Mouse (Mus musculus): ENCODE data around the gene Tmem239.
"Not testable (repeated sequence)": the region's sequence is repeated elsewhere in the genome, so short reads cannot be mapped to it uniquely, and the experiment has no call there.

Tmem239 gene

GRCm38 (mm10) chr2:130406178-130406577 lies at the start of gene Tmem239:
Tmem239 (plus strand) TSS chr2:130406478.
- H3K36me3 ChIP-seq (ENCODE audit: insufficient read depth, low read length): no peaks in the 10 kb centered on the region

GRCm38 (mm10) chr2:130357551-130357950 lies 48.7 kb upstream of the Tmem239 start:
- Histone ChIP-seq H3K4me1 (replicated peaks; ENCODE audit: low read depth, low read length) (peaks cover 9% of the 10 kb centered on the region), H3K4me3 (replicated peaks; ENCODE audit: low read length) (no peak overlapping the region), H3K9me3 (ENCODE audit: low read length) (0 out of 2 replicates have a peak, but pooled peaks cover 3% of the 10 kb centered on the region), H3K36me3 (ENCODE audit: insufficient read depth, low read length) (no peaks in the 10 kb centered on the region), H3K27me3 (ENCODE audit: insufficient read depth, low read length) (peaks cover 39% of the 10 kb centered on the region)
- TF ChIP-seq CTCF (conservative IDR thresholded peaks at IDR 0.05; ENCODE audit: low read length): no peak
- TF ChIP-seq NANOG (IDR thresholded peaks at IDR 0.05; ENCODE audit: borderline replicate concordance, low read length): no peak
- TF ChIP-seq POU5F1 (IDR thresholded peaks at IDR 0.05; ENCODE audit: borderline replicate concordance, low read length): no peak

More at GRCm38 (mm10) chr2:130406178-130406577, at the start of gene Tmem239:
- TF ChIP-seq NANOG (IDR thresholded peaks at IDR 0.05; ENCODE audit: borderline replicate concordance, low read length) (no peak), POU5F1 (IDR thresholded peaks at IDR 0.05; ENCODE audit: borderline replicate concordance, low read length) (no peak), CTCF (conservative IDR thresholded peaks at IDR 0.05; ENCODE audit: low read length) (no peak)
- H3K9me3 ChIP-seq (ENCODE audit: low read length): no peaks in the 10 kb centered on the region
- peaks cover 17% of the 10 kb centered on the region for H3K27me3 ChIP-seq (ENCODE audit: insufficient read depth, low read length)
- H3K4me3 ChIP-seq (replicated peaks; ENCODE audit: low read length): no peak within 1 kb of the TSS
- H3K4me1 ChIP-seq (replicated peaks; ENCODE audit: low read depth, low read length): peaks cover 21% of the 10 kb centered on the region

- TF ChIP-seq NANOG (IDR thresholded peaks at IDR 0.05; ENCODE audit: borderline replicate concordance, low read length) (no peak), CTCF (conservative IDR thresholded peaks at IDR 0.05; ENCODE audit: low read length) (no peak), POU5F1 (IDR thresholded peaks at IDR 0.05; ENCODE audit: borderline replicate concordance, low read length) (no peak)
- H3K4me1 ChIP-seq (replicated peaks; ENCODE audit: low read depth, low read length): peaks cover 9% of the 10 kb centered on the region
Observed at GRCm38 (mm10) chr2:130358852-130359251, 47.4 kb upstream of the Tmem239 start.

DNA sequence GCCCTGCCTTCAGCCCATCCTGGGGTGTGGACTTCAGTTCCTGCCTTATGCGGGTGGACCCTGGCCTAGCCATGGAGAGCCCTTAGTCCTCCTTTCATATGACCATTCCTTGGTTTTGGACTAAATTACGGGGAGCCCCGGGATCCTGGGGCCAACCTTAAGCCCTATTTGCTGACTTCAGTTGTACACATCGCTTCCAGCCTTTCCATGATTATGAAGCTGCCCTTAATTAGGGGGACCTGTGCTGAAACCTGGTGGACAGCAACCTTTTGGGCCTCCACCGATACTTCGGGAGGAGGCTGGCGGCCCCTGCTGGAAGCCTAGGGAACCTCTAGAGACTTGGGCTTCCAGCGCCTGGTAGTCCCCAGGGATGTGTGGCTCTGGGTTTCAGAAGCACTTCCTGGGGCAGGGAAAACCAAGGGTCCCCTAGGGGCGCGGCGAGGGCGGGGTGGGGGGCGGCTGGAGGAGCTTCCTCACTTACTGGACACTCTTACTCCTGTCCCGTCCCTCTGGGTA lies 43.7 kb upstream of the Tmem239 start:
- TF ChIP-seq POU5F1 (IDR thresholded peaks at IDR 0.05; ENCODE audit: borderline replicate concordance, low read length) (no peak), CTCF (conservative IDR thresholded peaks at IDR 0.05; ENCODE audit: low read length) (peak; percentile 85)
- H3K36me3 ChIP-seq (ENCODE audit: insufficient read depth, low read length): no peaks in the 10 kb centered on the region
- peaks cover 19% of the 10 kb centered on the region for H3K4me1 ChIP-seq (replicated peaks; ENCODE audit: low read depth, low read length)
- peak overlapping the region; percentile 75 for H3K4me3 ChIP-seq (replicated peaks; ENCODE audit: low read length)
- H3K27me3 ChIP-seq (ENCODE audit: insufficient read depth, low read length): peaks cover 78% of the 10 kb centered on the region
- 0 out of 2 replicates have a peak, but pooled peaks cover 3% of the 10 kb centered on the region for H3K9me3 ChIP-seq (ENCODE audit: low read length)

More at GRCm38 (mm10) chr2:130358852-130359251, 47.4 kb upstream of the Tmem239 start:
- Histone ChIP-seq H3K36me3 (ENCODE audit: insufficient read depth, low read length) (no peaks in the 10 kb centered on the region), H3K27me3 (ENCODE audit: insufficient read depth, low read length) (peaks cover 52% of the 10 kb centered on the region), H3K4me3 (replicated peaks; ENCODE audit: low read length) (no peak overlapping the region), H3K9me3 (ENCODE audit: low read length) (0 out of 2 replicates have a peak, but pooled peaks cover 3% of the 10 kb centered on the region)

DNA sequence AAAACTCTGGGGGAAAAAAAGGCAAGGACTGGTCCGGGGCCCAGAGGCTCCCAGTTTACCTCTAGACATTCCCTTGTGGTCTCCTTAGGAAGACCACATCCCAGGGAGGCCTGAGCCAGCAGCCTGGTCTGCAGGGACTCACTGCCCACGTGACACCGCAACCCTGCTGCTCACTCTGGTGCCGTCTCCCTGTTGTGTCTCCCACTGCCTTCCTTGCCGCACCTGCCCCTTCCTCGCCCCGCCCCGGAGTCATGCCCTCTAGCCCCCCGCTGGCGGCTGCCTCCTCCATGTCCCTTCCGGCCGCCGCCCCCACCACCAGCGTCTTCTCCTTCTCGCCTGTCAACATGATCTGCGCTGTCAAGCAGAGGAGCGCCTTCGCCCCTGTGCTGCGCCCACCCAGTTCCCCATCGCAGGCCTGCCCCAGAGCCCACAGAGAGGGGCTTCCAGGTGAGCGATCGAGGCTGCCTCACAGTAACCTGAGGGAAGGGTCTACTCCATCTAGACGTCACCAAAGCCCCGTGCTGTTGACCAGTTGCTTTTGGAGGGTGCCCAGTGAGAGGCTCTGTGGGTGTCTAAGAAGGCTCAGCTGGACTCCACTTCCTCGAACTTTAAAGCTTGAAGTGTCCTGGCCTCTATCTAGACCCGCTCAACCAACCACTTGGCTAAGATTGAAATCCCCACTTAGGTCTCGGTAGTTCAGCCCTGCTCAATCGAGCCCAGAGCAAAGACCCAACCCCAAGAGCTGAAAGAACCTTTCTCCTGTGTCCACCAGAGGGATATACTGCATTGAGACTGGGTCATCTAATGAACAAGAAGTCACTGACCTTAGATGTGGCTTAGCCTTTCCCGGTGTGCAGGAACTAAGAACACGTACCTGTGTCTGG lies 40.8 kb upstream of the Tmem239 start:
- peaks cover 78% of the 10 kb centered on the region for H3K27me3 ChIP-seq (ENCODE audit: insufficient read depth, low read length)
- H3K4me1 ChIP-seq (replicated peaks; ENCODE audit: low read depth, low read length): peaks cover 19% of the 10 kb centered on the region
- TF ChIP-seq POU5F1 (IDR thresholded peaks at IDR 0.05; ENCODE audit: borderline replicate concordance, low read length) (no peak), NANOG (IDR thresholded peaks at IDR 0.05; ENCODE audit: borderline replicate concordance, low read length) (no peak), CTCF (conservative IDR thresholded peaks at IDR 0.05; ENCODE audit: low read length) (no peak)
- peak overlapping the region; percentile 63 for H3K4me3 ChIP-seq (replicated peaks; ENCODE audit: low read length)
- H3K9me3 ChIP-seq (ENCODE audit: low read length): 0 out of 2 replicates have a peak, but pooled peaks cover 2% of the 10 kb centered on the region
- H3K36me3 ChIP-seq (ENCODE audit: insufficient read depth, low read length): no peaks in the 10 kb centered on the region

GRCm38 (mm10) chr2:130367386-130367785 lies 38.9 kb upstream of the Tmem239 start:
- Histone ChIP-seq H3K4me1 (replicated peaks; ENCODE audit: low read depth, low read length) (peaks cover 11% of the 10 kb centered on the region), H3K36me3 (ENCODE audit: insufficient read depth, low read length) (no peaks in the 10 kb centered on the region), H3K9me3 (ENCODE audit: low read length) (no peaks in the 10 kb centered on the region), H3K27me3 (ENCODE audit: insufficient read depth, low read length) (peaks cover 59% of the 10 kb centered on the region), H3K4me3 (replicated peaks; ENCODE audit: low read length) (no peak overlapping the region)
- TF ChIP-seq POU5F1 (IDR thresholded peaks at IDR 0.05; ENCODE audit: borderline replicate concordance, low read length): no peak
- no peak for TF ChIP-seq NANOG (IDR thresholded peaks at IDR 0.05; ENCODE audit: borderline replicate concordance, low read length)
- no peak for TF ChIP-seq CTCF (conservative IDR thresholded peaks at IDR 0.05; ENCODE audit: low read length)

- not testable (repeated sequence) for H3K36me3 ChIP-seq (ENCODE audit: insufficient read depth, low read length); H3K4me3 ChIP-seq (replicated peaks; ENCODE audit: low read length); H3K4me1 ChIP-seq (replicated peaks; ENCODE audit: low read depth, low read length); H3K9me3 ChIP-seq (ENCODE audit: low read length)
- H3K27me3 ChIP-seq (ENCODE audit: insufficient read depth, low read length): peaks cover 43% of the 10 kb centered on the region
Observed at GRCm38 (mm10) chr2:130373026-130373425, 33.3 kb upstream of the Tmem239 start.

- no peak for TF ChIP-seq CTCF (conservative IDR thresholded peaks at IDR 0.05; ENCODE audit: low read length)
Observed at GRCm38 (mm10) chr2:130374951-130375350, 31.3 kb upstream of the Tmem239 start.

More at GRCm38 (mm10) chr2:130374951-130375350, 31.3 kb upstream of the Tmem239 start:
- no peaks in the 10 kb centered on the region for H3K4me1 ChIP-seq (replicated peaks; ENCODE audit: low read depth, low read length)
- peaks cover 36% of the 10 kb centered on the region for H3K27me3 ChIP-seq (ENCODE audit: insufficient read depth, low read length)
- no peaks in the 10 kb centered on the region for H3K36me3 ChIP-seq (ENCODE audit: insufficient read depth, low read length)
- H3K9me3 ChIP-seq (ENCODE audit: low read length): no peaks in the 10 kb centered on the region
- H3K4me3 ChIP-seq (replicated peaks; ENCODE audit: low read length): no peak overlapping the region
